Mouse (Mus musculus): Measurements from ENCODE around the gene Man2a1.

GRCm38 (mm10) chr17:64603534-64603933 is 3.0 kb downstream of the Man2a1 start:
- TF ChIP-seq CTCF (IDR thresholded peaks at IDR 0.05; ENCODE audit: borderline replicate concordance, insufficient read depth, low read length) = no peak
- no peak for TF ChIP-seq POLR2A (IDR thresholded peaks at IDR 0.05; ENCODE audit: low read depth, low read length)

Measured in embryonic fibroblast, embryonic 13.5 days (primary cell).